Mouse (Mus musculus): ENCODE results near the gene Mnt.

DNA sequence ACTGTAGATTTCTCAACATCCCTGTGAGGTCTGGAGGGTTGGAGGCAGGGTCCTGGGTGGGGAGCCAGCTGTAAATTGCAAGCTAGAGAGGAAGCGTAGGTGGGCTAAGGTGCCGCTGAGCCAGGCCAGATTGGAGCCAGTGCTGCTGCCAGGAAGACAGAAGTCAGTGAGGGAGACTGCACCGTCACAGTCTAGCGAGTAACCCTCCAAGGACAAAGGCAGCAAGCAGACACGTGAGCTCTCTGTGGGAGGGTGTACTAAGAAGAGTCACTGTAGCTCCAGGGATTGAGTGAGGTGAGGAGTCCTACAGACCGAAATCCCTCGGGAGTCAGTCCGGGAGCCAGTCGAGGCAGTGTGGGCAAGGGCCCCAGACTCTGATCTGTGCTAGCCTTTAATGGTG is 10.6 kb downstream of the Mnt start:
- no peak for TF ChIP-seq POLR2A (IDR thresholded peaks at IDR 0.05; ENCODE audit: control insufficient read depth, extremely low read depth, insufficient read depth, low read length, poor library complexity)
- no peak for TF ChIP-seq CTCF (IDR thresholded peaks at IDR 0.05; ENCODE audit: borderline replicate concordance, control insufficient read depth, extremely low read depth, insufficient read depth, low read length, poor library complexity)
